In genomic region chr8:44937905-44938642, GRCm38 (mm10) we compare ENCODE assay signal across 8 mouse cellular contexts. TPM values are rescaled to one million over a fixed set of nuclear protein-coding genes. Genes with fewer than 3 reads are reported as not detected.
DNase-seq lines count a peak whose midpoint lies in the region; ATAC-seq and TF ChIP-seq lines count a peak whose summit lies in the region.

No protein-coding gene starts in this region.

- H3K9me3 ChIP-seq in forebrain, embryonic 15.5 days, result no peaks in the 10 kb centered on the region
- no peaks in the 10 kb centered on the region for H3K9me3 ChIP-seq in heart, postnatal 0 days (replicated peaks; ENCODE audit: control insufficient read depth, low read length)
- H3K9me3 ChIP-seq in liver, embryonic 11.5 days (ENCODE audit: control insufficient read depth, low read length), result no peaks in the 10 kb centered on the region

- H3K27me3 ChIP-seq in forebrain, embryonic 15.5 days, result no peaks in the 10 kb centered on the region
- no peaks in the 10 kb centered on the region for H3K27me3 ChIP-seq in heart, postnatal 0 days (ENCODE audit: control insufficient read depth, insufficient read depth, low read length)
- peaks cover 55% of the 10 kb centered on the region for H3K27me3 ChIP-seq in liver, embryonic 11.5 days (replicated peaks; ENCODE audit: control insufficient read depth, insufficient read depth, low read length)
- no peaks in the 10 kb centered on the region for H3K27me3 ChIP-seq in myocyte (ENCODE audit: control insufficient read depth, insufficient read depth, insufficient read length)
- no peaks in the 10 kb centered on the region for H3K27me3 ChIP-seq in testis, adult 2 months (ENCODE audit: control insufficient read depth, insufficient read depth, low read length)

- H3K4me2 ChIP-seq in forebrain, embryonic 15.5 days (replicated peaks), result peak overlapping the region; percentile 95
- H3K4me2 ChIP-seq in heart, postnatal 0 days (ENCODE audit: low read depth, low read length), result peak overlapping the region; percentile 78
- peak overlapping the region; percentile 76 for H3K4me2 ChIP-seq in liver, embryonic 11.5 days
- H3K4me2 ChIP-seq in myocyte (ENCODE audit: low read depth), result peak overlapping the region; percentile 99

- peak; percentile 53 for ATAC-seq in cerebellum, adult (ENCODE audit: insufficient number of reproducible peaks, low FRiP score, low TSS enrichment)
- peak; percentile 80 for ATAC-seq in forebrain, embryonic 15.5 days (replicated peaks)
- ATAC-seq in heart, postnatal 0 days (ENCODE audit: insufficient read depth, low read depth), result peak; percentile 80
- ATAC-seq in liver, embryonic 11.5 days (replicated peaks; ENCODE audit: low FRiP score), result peak; percentile 76

- peak overlapping the region; percentile 81 for H3K27ac ChIP-seq in forebrain, embryonic 15.5 days (replicated peaks)
- peak overlapping the region; percentile 88 for H3K27ac ChIP-seq in heart, postnatal 0 days (ENCODE audit: low read depth)
- peak overlapping the region; percentile 52 for H3K27ac ChIP-seq in liver, embryonic 11.5 days (ENCODE audit: low read depth, low read length)
- H3K27ac ChIP-seq in testis, adult 2 months (ENCODE audit: control insufficient read depth, insufficient read depth, low read depth, low read length), result peak overlapping the region; percentile 12; the same call in 1 of the 2 replicates

- TF ChIP-seq POLR2A in myocyte (IDR thresholded peaks at IDR 0.05; ENCODE audit: insufficient read length, low read depth), result peak; percentile 91
- TF ChIP-seq POLR2A in testis, adult 2 months (IDR thresholded peaks at IDR 0.05; ENCODE audit: control insufficient read depth, low read depth, low read length), result peak; percentile 31

- no peak for TF ChIP-seq EP300 in heart, postnatal 0 days (IDR thresholded peaks at IDR 0.05; ENCODE audit: low read depth)

- 0 out of 2 replicates have a peak, but pooled peaks cover 13% of the 10 kb centered on the region for H3K4me1 ChIP-seq in forebrain, embryonic 15.5 days
- peaks cover 4% of the 10 kb centered on the region for H3K4me1 ChIP-seq in heart, postnatal 0 days (ENCODE audit: control insufficient read depth, insufficient read depth)
- no peaks in the 10 kb centered on the region for H3K4me1 ChIP-seq in liver, embryonic 11.5 days (replicated peaks; ENCODE audit: control insufficient read depth, insufficient read depth, low read length)
- H3K4me1 ChIP-seq in testis, adult 2 months (ENCODE audit: control insufficient read depth, insufficient read depth, low read length), result peaks cover 7% of the 10 kb centered on the region

- H3K36me3 ChIP-seq in forebrain, embryonic 15.5 days, result no peaks in the 10 kb centered on the region
- H3K36me3 ChIP-seq in heart, postnatal 0 days (replicated peaks; ENCODE audit: control insufficient read depth, insufficient read depth, low read length), result no peaks in the 10 kb centered on the region
- H3K36me3 ChIP-seq in liver, embryonic 11.5 days (ENCODE audit: control insufficient read depth, insufficient read depth, low read length), result no peaks in the 10 kb centered on the region
- H3K36me3 ChIP-seq in myocyte (ENCODE audit: control insufficient read depth, insufficient read depth), result no peaks in the 10 kb centered on the region
- no peaks in the 10 kb centered on the region for H3K36me3 ChIP-seq in testis, adult 2 months (ENCODE audit: control insufficient read depth, insufficient read depth, low read length)

- H3K79me2 ChIP-seq in myocyte (ENCODE audit: control insufficient read depth, insufficient read depth), result peaks cover 61% of the 10 kb centered on the region

- TF ChIP-seq CTCF in heart, postnatal 0 days (IDR thresholded peaks at IDR 0.05; ENCODE audit: low read depth), result no peak
- TF ChIP-seq CTCF in testis, adult 2 months (IDR thresholded peaks at IDR 0.05; ENCODE audit: control insufficient read depth, insufficient read depth, insufficient replicate concordance, low read depth, low read length), result no peak

- H3ac ChIP-seq in myocyte (ENCODE audit: control insufficient read depth, insufficient read length), result peak overlapping the region; percentile 63

- under 1% methylated on average over 87 of the region's 87 CpGs for WGBS in forebrain, embryonic 15.5 days
- under 1% methylated on average over 79 of the region's 87 CpGs for WGBS in heart, postnatal 0 days
- under 1% methylated on average over 87 of the region's 87 CpGs for WGBS in liver, embryonic 11.5 days

- DNase-seq in 3T3-L1 (ENCODE audit: low read depth, low spot score), result peak; percentile 82
- peak; percentile 88 for DNase-seq in heart, postnatal 0 days (ENCODE audit: low spot score)
- DNase-seq in kidney, postnatal 25 days, result peak; percentile 91 to 97
- peak; percentile 87 for DNase-seq in liver, embryonic 11.5 days (ENCODE audit: low spot score)

- H3K4me3 ChIP-seq in forebrain, embryonic 15.5 days, result peak overlapping the region; percentile 74
- peak overlapping the region; percentile 84 for H3K4me3 ChIP-seq in heart, postnatal 0 days (ENCODE audit: low read depth, low read length)
- peak overlapping the region; percentile 62 for H3K4me3 ChIP-seq in liver, embryonic 11.5 days (ENCODE audit: low read depth, low read length)
- peak overlapping the region; percentile 79 for H3K4me3 ChIP-seq in myocyte
- H3K4me3 ChIP-seq in testis, adult 2 months (ENCODE audit: control insufficient read depth, low read depth, low read length), result peak overlapping the region; percentile 79

- H3K9ac ChIP-seq in forebrain, embryonic 15.5 days (replicated peaks), result peak overlapping the region; percentile 54
- H3K9ac ChIP-seq in heart, postnatal 0 days (replicated peaks; ENCODE audit: low read depth, low read length), result peak overlapping the region; percentile 73
- peak overlapping the region; percentile 66 for H3K9ac ChIP-seq in liver, embryonic 11.5 days (ENCODE audit: low read depth, low read length)

TF ChIP-seq in myocyte, 11 proteins besides CTCF, POLR2A, EP300 and RAD21:
- TF ChIP-seq TCF12 (IDR thresholded peaks at IDR 0.05; ENCODE audit: insufficient read depth, poor library complexity, severe bottlenecking), result no peak
- no peak for TF ChIP-seq TCF3 (IDR thresholded peaks at IDR 0.05; ENCODE audit: insufficient read length, low read depth)
- no peak for TF ChIP-seq MAX (IDR thresholded peaks at IDR 0.05; ENCODE audit: low read depth)
- peak; percentile 37 for TF ChIP-seq REST (IDR thresholded peaks at IDR 0.05; ENCODE audit: insufficient read depth, insufficient read length)
- peak; percentile 50 for TF ChIP-seq E2F4 (IDR thresholded peaks at IDR 0.05; ENCODE audit: insufficient read depth)
- no peak for TF ChIP-seq CEBPB (IDR thresholded peaks at IDR 0.05; ENCODE audit: insufficient read depth, poor library complexity, severe bottlenecking)
- TF ChIP-seq POLR2AphosphoS2 (IDR thresholded peaks at IDR 0.05; ENCODE audit: insufficient read length, low read depth), result peak; percentile 89
- TF ChIP-seq SRF (IDR thresholded peaks at IDR 0.05; ENCODE audit: control insufficient read depth, insufficient read length, low read depth), result peak; percentile 53
- TF ChIP-seq MYOD1 (IDR thresholded peaks at IDR 0.05; ENCODE audit: control insufficient read depth in 1 of 3, insufficient read length in 2 of 3, low read depth in 2 of 3), result peak in 1 of 3 experiments; percentile 19
- peak in 2 of 3 experiments; percentile 66 to 71 for TF ChIP-seq MYOG (IDR thresholded peaks at IDR 0.05; ENCODE audit: control insufficient read depth in 1 of 3, insufficient read depth in 1 of 3, insufficient read length in 2 of 3, low read depth in 2 of 3)
- TF ChIP-seq USF1 (IDR thresholded peaks at IDR 0.05; ENCODE audit: low read depth), result no peak

RNA-seq across cellular contexts. Expression of gene Fat1, which starts 2.8 kb away (rescaled TPM):
- 7.7 and 8.7 TPM in 2 replicates for polyA plus RNA-seq in forebrain, embryonic 15.5 days (2015; fragmentation: Nextera tagmentation; extraction: Ambion mirVana)
- total RNA-seq in heart, postnatal 0 days (2014; rRNA removed; ENCODE audit: low replicate concordance), result 42.8 and 51.3 TPM in 2 replicates
- polyA plus RNA-seq in heart, postnatal 0 days (2015; fragmentation: Nextera tagmentation; extraction: Ambion mirVana), result 4.0 and 5.1 TPM in 2 replicates
- 7.7 and 7.8 TPM in 2 replicates for polyA plus RNA-seq in liver, embryonic 11.5 days (2014; fragmentation: Nextera tagmentation; extraction: Ambion mirVana)
- 11.5 TPM for polyA plus RNA-seq in myocyte (2012; fragmentation: generic; extraction: Trizol)
- 9.1 and 10.4 TPM in 2 replicates for polyA plus RNA-seq in testis, adult 2 months (2012; rRNA removed)

Comparison
In these comparisons a context has a peak if more than half of its experiments do, and no peak if none do; other contexts are left out.
1. Peak in every context shown above with its lines: DNase-seq, ATAC-seq, H3K4me3 ChIP-seq and H3K27ac ChIP-seq.
2. H3K27ac ChIP-seq: peak in every context shown above with its lines; median percentile 88 in heart, postnatal 0 days; 81 in forebrain, embryonic 15.5 days; 52 in liver, embryonic 11.5 days; 12 in testis, adult 2 months.